Mouse (Mus musculus) megakaryocyte, embryonic 14.5 days (primary cell): ENCODE results near the gene Rd3l. TPM values are rescaled to one million over a fixed set of nuclear protein-coding genes. Genes with fewer than 3 reads are reported as not detected.
A peak's percentile ranks its signal among the peaks of the same experiment; 100 is the strongest.
"Not testable (repeated sequence)": the region's sequence is repeated elsewhere in the genome, so short reads cannot be mapped to it uniquely, and the experiment has no call there.

Experiments
- H3K27me3 ChIP-seq: replicated peaks from 2 replicates; pipeline ENCODE3; 2012; ENCODE audit warnings: inconsistent platforms
- H3K36me3 ChIP-seq: replicated peaks from 2 replicates; pipeline ENCODE3; 2012; ENCODE audit warnings: low read length, inconsistent platforms, mixed read lengths
- H3K4me1 ChIP-seq: 2 replicates; pipeline ENCODE4 v1.6.1; 2012; ENCODE audit warnings: inconsistent platforms
- H3K4me3 ChIP-seq: replicated peaks from 2 replicates; pipeline ENCODE3; 2012; ENCODE audit warnings: moderate library complexity, mild to moderate bottlenecking, inconsistent platforms
- H3K9me3 ChIP-seq: 2 replicates; pipeline ENCODE4 v1.6.1; 2012; ENCODE audit warnings: inconsistent platforms
- FLI1 ChIP-seq: IDR thresholded peaks from 2 replicates; pipeline ENCODE4 v1.6.1; 2012; ENCODE audit warnings: low read length, inconsistent platforms, mixed read lengths
- GATA1 ChIP-seq: IDR thresholded peaks from 3 replicates; pipeline ENCODE4 v1.6.1; 2012; ENCODE audit warnings: mixed read lengths, low read length, inconsistent platforms, borderline replicate concordance
- polyA plus RNA-seq: library from polyadenylated mRNA; stranded (reverse); fragments of >175 nt; gene quantifications from 2 replicates; pipeline ENCODE4 v1.2.3, GENCODE M21; 2012; ENCODE audit warnings: low replicate concordance; ENCODE audit not compliant: insufficient read depth

Rd3l gene
- polyA plus RNA-seq, 1 experiment: not detected

DNA sequence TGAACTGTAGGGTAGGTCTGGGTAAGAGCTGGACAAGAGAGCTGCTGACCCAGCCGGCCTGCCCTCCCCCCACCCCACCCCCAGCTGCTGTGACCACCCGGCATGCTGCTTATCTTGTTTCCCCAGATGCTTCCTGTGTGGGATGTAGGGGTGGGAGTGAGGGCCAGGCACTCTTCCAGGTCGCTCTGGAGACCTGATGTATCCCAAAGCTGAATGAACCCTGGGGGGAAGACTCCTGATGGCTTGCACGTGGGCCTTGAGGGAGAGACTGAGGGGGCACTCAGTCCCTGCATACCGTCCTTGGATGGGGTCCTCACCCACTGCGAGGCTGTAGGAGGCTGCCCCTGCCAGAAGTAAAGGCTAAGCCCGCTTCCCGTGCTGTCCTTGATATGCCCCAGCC, 36.0 kb downstream of the Rd3l start:
- no peak; the same call in 2 of the 3 replicates for TF ChIP-seq GATA1
- peak; percentile 80 for TF ChIP-seq FLI1
- Histone ChIP-seq H3K36me3 (peaks cover 28% of the 10 kb centered on the region), H3K9me3 (no peaks in the 10 kb centered on the region), H3K4me1 (peaks cover 78% of the 10 kb centered on the region), H3K4me3 (peak overlapping the region; percentile 90), H3K27me3 (no peaks in the 10 kb centered on the region)

- Histone ChIP-seq H3K36me3 (peaks cover 28% of the 10 kb centered on the region), H3K4me1 (peaks cover 86% of the 10 kb centered on the region), H3K4me3 (peak overlapping the region; percentile 91)
- TF ChIP-seq GATA1: peak; percentile 57; the same call in 2 of the 3 replicates
- H3K9me3 ChIP-seq, H3K27me3 ChIP-seq: not testable (repeated sequence)
Measured at GRCm38 (mm10) chr12:111944065-111944987, 36.8 kb downstream of the Rd3l start.

- Histone ChIP-seq H3K4me3 (peak overlapping the region; percentile 91), H3K27me3 (no peaks in the 10 kb centered on the region), H3K36me3 (peaks cover 28% of the 10 kb centered on the region), H3K4me1 (peaks cover 88% of the 10 kb centered on the region), H3K9me3 (no peaks in the 10 kb centered on the region)
- TF ChIP-seq FLI1: no peak
- no peak for TF ChIP-seq GATA1
Measured at GRCm38 (mm10) chr12:111943421-111944064, 37.6 kb downstream of the Rd3l start.

- Histone ChIP-seq H3K4me1 (peaks cover 100% of the 10 kb centered on the region), H3K9me3 (no peaks in the 10 kb centered on the region), H3K36me3 (peaks cover 28% of the 10 kb centered on the region), H3K4me3 (peak overlapping the region; percentile 25), H3K27me3 (no peaks in the 10 kb centered on the region)
- no peak for TF ChIP-seq GATA1
- TF ChIP-seq FLI1: no peak
Measured at GRCm38 (mm10) chr12:111938623-111939177, 42.4 kb downstream of the Rd3l start.

- Histone ChIP-seq H3K36me3 (peaks cover 15% of the 10 kb centered on the region), H3K4me3 (no peak overlapping the region), H3K9me3 (no peaks in the 10 kb centered on the region), H3K27me3 (no peaks in the 10 kb centered on the region), H3K4me1 (peaks cover 100% of the 10 kb centered on the region)
- TF ChIP-seq GATA1 (no peak), FLI1 (no peak)
Measured at GRCm38 (mm10) chr12:111936706-111937550, 44.2 kb downstream of the Rd3l start.

- Histone ChIP-seq H3K9me3 (no peaks in the 10 kb centered on the region), H3K4me1 (peaks cover 95% of the 10 kb centered on the region), H3K36me3 (no peaks in the 10 kb centered on the region), H3K4me3 (peak overlapping the region; percentile 86), H3K27me3 (no peaks in the 10 kb centered on the region)
- no peak for TF ChIP-seq FLI1
- TF ChIP-seq GATA1: no peak
Measured at GRCm38 (mm10) chr12:111933971-111934370, 47.1 kb downstream of the Rd3l start.

- Histone ChIP-seq H3K36me3 (no peaks in the 10 kb centered on the region), H3K9me3 (no peaks in the 10 kb centered on the region), H3K4me1 (peaks cover 92% of the 10 kb centered on the region), H3K27me3 (no peaks in the 10 kb centered on the region), H3K4me3 (peak overlapping the region; percentile 86)
- TF ChIP-seq FLI1 (no peak), GATA1 (no peak)
Measured at GRCm38 (mm10) chr12:111933032-111933704, 47.9 kb downstream of the Rd3l start.

- no peaks in the 10 kb centered on the region for H3K9me3 ChIP-seq
- H3K36me3 ChIP-seq: no peaks in the 10 kb centered on the region
- H3K27me3 ChIP-seq: no peaks in the 10 kb centered on the region
- H3K4me3 ChIP-seq: no peak overlapping the region
- peaks cover 91% of the 10 kb centered on the region for H3K4me1 ChIP-seq
- TF ChIP-seq FLI1 (no peak), GATA1 (no peak)
Measured at GRCm38 (mm10) chr12:111932513-111932912, 48.6 kb downstream of the Rd3l start.

- H3K9me3 ChIP-seq: no peaks in the 10 kb centered on the region
- no peaks in the 10 kb centered on the region for H3K27me3 ChIP-seq
- peak overlapping the region; percentile 72 for H3K4me3 ChIP-seq
- H3K4me1 ChIP-seq: peaks cover 91% of the 10 kb centered on the region
- TF ChIP-seq FLI1 (no peak), GATA1 (no peak)
- no peaks in the 10 kb centered on the region for H3K36me3 ChIP-seq
Measured at GRCm38 (mm10) chr12:111931411-111932025, 49.6 kb downstream of the Rd3l start.

Other genes with a start within 250 kb of the Rd3l start
- 21.5 and 66.3 TPM in 2 replicates for gene Klc1, start 222.5 kb downstream of the Rd3l start, polyA plus RNA-seq
- gene Xrcc3, start 167.4 kb downstream of the Rd3l start, polyA plus RNA-seq: 2.2 and 3.2 TPM in 2 replicates
- 15.3 and 16.7 TPM in 2 replicates for gene Zfyve21, start 167.1 kb downstream of the Rd3l start, polyA plus RNA-seq
- gene Ppp1r13b, start 73.2 kb downstream of the Rd3l start, polyA plus RNA-seq: 15.6 and 22.6 TPM in 2 replicates
- gene Atp5mpl, start 14.3 kb downstream of the Rd3l start, polyA plus RNA-seq: 15.5 TPM in 1 of 2 replicates, not detected in the other
- 0.30 TPM in 1 of 2 replicates, not detected in the other for gene Tdrd9, start 9.8 kb downstream of the Rd3l start, polyA plus RNA-seq
- gene Aspg, start 125.4 kb upstream of the Rd3l start, polyA plus RNA-seq: not detected in 2 replicates
- not detected in 2 replicates for gene Kif26a, start 164.9 kb upstream of the Rd3l start, polyA plus RNA-seq